Mouse (Mus musculus): Measurements from ENCODE around the gene Dhtkd1. TPM values are rescaled to one million over a fixed set of nuclear protein-coding genes. Genes with fewer than 3 reads are reported as not detected.

Dhtkd1 gene
- total RNA-seq, 2 experiments from 2014 or later: 0.32 to 0.67 TPM

DNA sequence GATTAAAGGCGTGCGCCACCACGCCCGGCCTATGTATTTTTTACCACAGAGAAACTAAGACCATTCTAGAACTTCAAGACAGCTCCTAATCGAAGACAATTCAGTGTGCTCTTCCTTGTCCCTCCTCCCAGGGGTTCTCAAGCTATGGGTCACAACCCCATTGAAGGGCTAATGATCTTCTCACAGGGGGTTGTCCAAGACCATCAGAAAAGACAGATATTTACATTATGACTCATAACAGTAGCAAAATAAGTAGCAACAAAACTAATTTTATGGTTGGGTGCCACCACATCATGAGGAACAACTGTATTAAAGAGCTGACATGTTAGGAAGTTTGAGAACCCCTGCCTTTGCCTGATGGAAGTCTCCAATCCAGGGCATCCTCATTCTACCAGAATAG is 10.7 kb downstream of the Dhtkd1 start:
- ATAC-seq (replicated peaks; ENCODE audit: poor library complexity): no peak

GRCm38 (mm10) chr2:5930291-5931054 is 12.1 kb downstream of the Dhtkd1 start:
- peak; percentile 70 for ATAC-seq (replicated peaks; ENCODE audit: poor library complexity)

GRCm38 (mm10) chr2:5929793-5930192 is 12.8 kb downstream of the Dhtkd1 start:
- no peak for ATAC-seq (replicated peaks; ENCODE audit: poor library complexity)

DNA sequence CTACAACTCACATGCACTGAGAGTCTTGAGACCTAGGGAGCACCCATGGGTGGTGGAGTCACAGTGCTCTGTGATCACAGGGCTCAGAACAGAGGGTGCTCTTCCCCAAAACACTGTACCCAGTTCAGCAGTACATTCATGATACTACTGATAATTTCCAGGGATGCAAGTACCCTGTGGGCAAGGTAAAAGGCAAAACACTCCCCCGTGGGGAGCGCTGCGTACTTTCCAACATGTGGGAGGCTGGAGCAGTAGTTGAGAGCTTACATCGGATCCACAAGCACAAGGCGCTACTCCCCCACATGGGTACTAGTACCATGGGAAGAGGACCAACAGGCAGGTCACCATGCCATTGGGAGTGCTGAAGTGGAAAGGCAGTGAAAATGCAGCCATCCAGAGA is 15.1 kb downstream of the Dhtkd1 start:
- no peak for ATAC-seq (replicated peaks; ENCODE audit: poor library complexity)

GRCm38 (mm10) chr2:5923786-5924185 is 18.8 kb downstream of the Dhtkd1 start:
- no peak for ATAC-seq (replicated peaks; ENCODE audit: poor library complexity)

GRCm38 (mm10) chr2:5922823-5923222 is 19.8 kb downstream of the Dhtkd1 start:
- ATAC-seq (replicated peaks; ENCODE audit: poor library complexity): peak; percentile 81

GRCm38 (mm10) chr2:5911282-5911965 is 31.2 kb downstream of the Dhtkd1 start:
- no peak for ATAC-seq (replicated peaks; ENCODE audit: poor library complexity)

GRCm38 (mm10) chr2:5906625-5907024 is 36.0 kb downstream of the Dhtkd1 start:
- peak; percentile 98 for ATAC-seq (replicated peaks; ENCODE audit: poor library complexity)

DNA sequence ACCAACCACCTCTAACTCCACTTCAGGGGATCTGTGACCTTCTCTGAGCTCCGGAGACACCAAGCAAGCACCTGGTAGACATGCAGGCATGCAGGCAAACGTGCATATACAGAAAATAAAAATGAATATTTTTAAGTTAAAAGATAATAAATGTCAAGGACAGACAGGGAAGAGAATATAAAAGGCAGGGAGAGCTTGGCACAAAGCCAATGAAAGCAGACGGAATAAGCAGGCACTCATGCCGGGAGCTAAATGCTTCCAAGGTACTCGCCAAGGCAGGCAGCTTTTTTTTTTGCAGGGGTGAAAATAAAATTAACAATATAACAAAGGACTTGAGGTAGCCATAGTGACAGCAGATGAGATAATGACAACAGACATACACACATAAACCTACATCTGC is 36.5 kb downstream of the Dhtkd1 start:
- ATAC-seq (replicated peaks; ENCODE audit: poor library complexity): no peak

DNA sequence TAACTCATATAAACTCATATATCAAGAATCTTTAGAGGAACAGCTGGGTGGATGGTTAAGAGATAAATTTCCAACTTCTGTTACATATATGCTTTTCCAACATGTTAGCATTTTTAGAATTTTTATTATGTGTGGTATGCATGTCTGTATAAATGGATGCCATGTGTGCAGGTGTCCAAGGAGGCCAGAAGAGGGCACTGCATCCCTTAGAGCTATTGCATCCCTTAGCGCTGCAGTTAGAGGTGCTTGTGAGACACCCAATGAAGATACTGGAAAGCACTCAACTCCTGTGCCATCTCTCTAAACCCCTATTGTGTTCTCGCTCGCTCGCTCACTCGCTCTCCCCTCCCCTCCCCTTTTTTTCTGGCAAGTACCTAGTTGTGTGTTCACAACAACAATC is 42.4 kb downstream of the Dhtkd1 start:
- ATAC-seq (replicated peaks; ENCODE audit: poor library complexity): peak; percentile 79

- peak; percentile 94 for ATAC-seq (replicated peaks; ENCODE audit: poor library complexity)
Observed at GRCm38 (mm10) chr2:5894843-5895570, 47.6 kb downstream of the Dhtkd1 start, which contains the start of gene Sec61a2. Sec61a2 (minus strand) TSS chr2:5895432.

DNA sequence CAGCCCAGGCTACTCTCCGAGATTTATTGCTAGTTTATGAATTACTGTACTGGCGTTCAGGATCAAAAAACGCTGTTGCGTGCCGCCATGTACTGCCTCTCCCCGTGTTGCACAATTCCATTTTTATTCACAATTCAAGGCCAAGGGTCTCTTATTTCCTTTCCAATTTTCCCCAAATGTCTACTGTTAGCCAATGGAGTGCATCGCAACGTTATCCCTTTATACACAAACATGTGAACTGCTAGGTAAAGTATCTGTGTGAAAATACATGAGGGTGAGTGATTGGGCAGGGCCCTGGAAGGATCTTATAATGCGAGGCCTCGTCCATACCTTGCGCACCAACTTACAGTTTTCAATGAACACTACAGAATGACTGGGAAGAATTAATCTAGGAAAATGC is 48.3 kb downstream of the Dhtkd1 start:
- ATAC-seq (replicated peaks; ENCODE audit: poor library complexity): no peak

DNA sequence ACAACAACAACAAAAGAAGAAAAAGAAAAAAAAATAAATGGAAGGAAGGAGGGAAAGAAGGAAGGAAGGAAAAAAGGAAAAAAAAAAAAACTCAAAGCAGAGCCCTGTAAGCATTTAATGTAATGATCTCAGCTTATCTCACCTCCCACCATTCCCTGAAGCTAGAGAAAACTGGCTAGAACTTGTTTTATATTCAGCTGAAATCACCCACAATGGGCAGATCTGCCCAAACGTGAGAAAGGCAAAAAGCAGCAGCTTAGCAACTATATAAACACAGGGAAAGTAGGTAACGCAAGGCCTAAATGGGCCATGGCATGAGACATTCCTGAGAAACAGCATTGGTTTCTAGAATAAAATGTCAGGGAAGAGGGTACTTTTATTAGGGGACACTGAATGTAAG is 53.2 kb downstream of the Dhtkd1 start:
- no peak for ATAC-seq (replicated peaks; ENCODE audit: poor library complexity)

GRCm38 (mm10) chr2:5888865-5889264 is 53.7 kb downstream of the Dhtkd1 start:
- ATAC-seq (replicated peaks; ENCODE audit: poor library complexity): no peak

GRCm38 (mm10) chr2:5877446-5877845 is 65.1 kb downstream of the Dhtkd1 start:
- ATAC-seq (replicated peaks; ENCODE audit: poor library complexity): no peak

DNA sequence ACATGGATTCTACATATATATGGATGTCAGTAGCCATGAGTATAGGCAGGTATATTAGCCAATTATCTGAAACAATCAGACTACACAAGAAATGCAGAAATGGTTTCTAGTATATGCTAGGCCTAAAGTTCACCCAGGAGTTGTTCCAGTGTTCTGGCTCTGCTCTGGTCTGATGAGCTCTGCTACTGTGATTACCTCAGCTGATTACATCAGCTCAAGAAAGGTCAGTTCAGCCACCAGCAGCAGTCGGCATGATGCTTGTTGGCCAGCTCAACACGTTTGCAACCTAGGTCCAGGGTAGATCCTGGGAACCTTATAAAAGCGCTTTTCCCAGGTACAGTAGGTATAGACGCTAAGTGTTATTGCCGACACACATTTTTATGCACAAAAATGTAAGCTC is 72.8 kb downstream of the Dhtkd1 start:
- ATAC-seq (replicated peaks; ENCODE audit: poor library complexity): no peak

DNA sequence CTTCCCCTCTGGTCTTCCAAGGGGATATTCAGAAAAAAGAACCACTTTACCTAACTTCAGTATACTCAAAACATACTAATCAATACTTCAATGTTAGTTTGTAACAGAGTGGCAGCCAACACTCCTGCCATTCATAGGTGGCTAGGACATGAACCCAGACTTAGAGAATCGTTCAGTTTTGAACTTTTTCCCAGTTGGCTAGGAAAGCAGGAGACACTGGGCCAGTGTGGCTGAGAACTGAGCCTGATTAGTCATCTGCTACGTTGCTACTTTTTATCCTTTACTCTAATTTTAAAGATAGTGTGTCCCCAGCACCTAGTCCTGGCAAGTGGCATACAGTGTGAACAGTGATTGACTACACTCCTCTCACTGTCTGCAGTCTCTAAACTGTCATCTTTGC is 74.9 kb downstream of the Dhtkd1 start:
- ATAC-seq (replicated peaks; ENCODE audit: poor library complexity): no peak

DNA sequence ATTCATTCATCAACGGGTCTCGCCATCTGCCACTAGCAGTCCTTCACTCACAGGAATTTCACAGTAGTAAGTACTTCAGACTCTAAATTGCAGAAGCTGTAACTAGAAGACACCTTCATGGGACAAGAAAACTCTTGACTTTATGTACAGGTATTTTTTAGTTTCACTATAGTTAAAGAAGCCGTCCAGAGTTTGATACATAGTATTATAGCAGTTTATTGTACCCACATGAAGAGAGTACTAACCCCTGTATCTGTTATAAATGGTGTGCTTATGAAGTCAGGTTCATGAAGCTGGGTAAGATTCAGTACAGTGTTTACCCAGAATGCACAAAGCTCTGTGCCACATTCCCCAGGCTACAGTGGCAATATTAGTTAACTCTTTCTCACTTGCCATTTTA is 79.8 kb downstream of the Dhtkd1 start, which contains the start of gene Gm13199:
TSS of gene Gm13199 (minus strand) at position 101 of the 400 bp plus-strand sequence.
- no peak for ATAC-seq (replicated peaks; ENCODE audit: poor library complexity)

GRCm38 (mm10) chr2:5851866-5852265 is 90.7 kb downstream of the Dhtkd1 start:
- ATAC-seq (replicated peaks; ENCODE audit: poor library complexity): no peak

GRCm38 (mm10) chr2:5851116-5851515 is 91.5 kb downstream of the Dhtkd1 start:
- no peak for ATAC-seq (replicated peaks; ENCODE audit: poor library complexity)
